In the genomic region with DNA sequence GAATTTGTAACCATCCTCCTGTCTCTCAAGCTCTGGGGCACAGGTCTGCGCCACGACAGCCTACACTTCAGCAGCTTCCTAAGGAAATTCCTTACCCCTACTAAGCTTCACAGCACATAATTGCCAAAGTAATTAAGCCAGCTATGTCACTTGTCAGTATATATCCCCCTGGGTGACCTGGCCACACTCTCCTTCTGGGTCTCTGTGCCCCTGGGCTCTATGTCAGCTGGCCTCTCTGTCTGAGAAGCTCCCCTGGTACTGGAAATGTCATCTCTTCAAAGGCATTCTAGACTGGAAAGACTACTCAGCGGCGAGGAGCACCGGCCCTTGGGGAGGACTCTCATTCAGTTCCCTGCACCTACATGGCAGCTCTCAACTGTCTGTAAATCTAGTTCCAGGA, we compare ENCODE assay signal across 9 mouse cellular contexts. TPM values are rescaled to one million over a fixed set of nuclear protein-coding genes. Genes with fewer than 3 reads are reported as not detected.
DNase-seq lines count a peak whose midpoint lies in the region; ATAC-seq lines count a peak whose summit lies in the region.
"Had no signal": no experiment of that assay in that cellular context is flagged by ENCODE, and none has a peak within 500 bp of the region (broad histone marks: within the 10 kb centered on the region; RNA-seq: fewer than 3 reads in every experiment).

No protein-coding gene starts in this region.

- WGBS in kidney, embryonic 15.5 days, result 70% methylated on average over 5 of the region's 5 CpGs
- 85% methylated on average over 5 of the region's 5 CpGs for WGBS in forebrain, embryonic 11.5 days
- WGBS in hindbrain, embryonic 13.5 days, result 54% methylated on average over 5 of the region's 5 CpGs
- WGBS in midbrain, embryonic 14.5 days, result 69% methylated on average over 5 of the region's 5 CpGs

- no peak overlapping the region for H3K9ac ChIP-seq in kidney, embryonic 15.5 days
- H3K9ac ChIP-seq in forebrain, embryonic 11.5 days (ENCODE audit: low read length), result peak overlapping the region; percentile 97
- peak overlapping the region; percentile 96 for H3K9ac ChIP-seq in hindbrain, embryonic 13.5 days
- no peak overlapping the region for H3K9ac ChIP-seq in midbrain, embryonic 14.5 days (replicated peaks; ENCODE audit: low read length)

- peak overlapping the region; percentile 97 for H3K27ac ChIP-seq in kidney, embryonic 15.5 days
- H3K27ac ChIP-seq in forebrain, embryonic 11.5 days (ENCODE audit: low read depth, low read length), result no peak overlapping the region
- peak overlapping the region; percentile 99 for H3K27ac ChIP-seq in hindbrain, embryonic 13.5 days
- H3K27ac ChIP-seq in midbrain, embryonic 14.5 days (replicated peaks; ENCODE audit: low read depth, low read length), result no peak overlapping the region

- peaks cover 19% of the 10 kb centered on the region for H3K36me3 ChIP-seq in kidney, embryonic 15.5 days
- no peaks in the 10 kb centered on the region; the same call in none of the 2 replicates for H3K36me3 ChIP-seq in forebrain, embryonic 11.5 days (ENCODE audit: control insufficient read depth, insufficient read depth, low read length)
- H3K36me3 ChIP-seq in hindbrain, embryonic 13.5 days, result peaks cover 18% of the 10 kb centered on the region
- H3K36me3 ChIP-seq in midbrain, embryonic 14.5 days (ENCODE audit: control insufficient read depth, insufficient read depth, low read length), result peaks cover 20% of the 10 kb centered on the region

- peak overlapping the region; percentile 82 for H3K4me3 ChIP-seq in kidney, embryonic 15.5 days (replicated peaks)
- H3K4me3 ChIP-seq in forebrain, embryonic 11.5 days (ENCODE audit: low read depth, low read length), result peak overlapping the region; percentile 77; the same call in 1 of the 2 replicates
- peak overlapping the region; percentile 77; the same call in 1 of the 2 replicates for H3K4me3 ChIP-seq in hindbrain, embryonic 13.5 days
- no peak overlapping the region; the same call in 1 of the 2 replicates for H3K4me3 ChIP-seq in midbrain, embryonic 14.5 days (replicated peaks; ENCODE audit: low read depth, low read length)

- H3K27me3 ChIP-seq in kidney, embryonic 15.5 days, result no peaks in the 10 kb centered on the region
- no peaks in the 10 kb centered on the region for H3K27me3 ChIP-seq in forebrain, embryonic 11.5 days (ENCODE audit: control insufficient read depth, insufficient read depth, low read length)
- no peaks in the 10 kb centered on the region for H3K27me3 ChIP-seq in hindbrain, embryonic 13.5 days
- H3K27me3 ChIP-seq in midbrain, embryonic 14.5 days (ENCODE audit: control insufficient read depth, insufficient read depth, low read length), result no peaks in the 10 kb centered on the region

- ATAC-seq in kidney, embryonic 15.5 days (replicated peaks; ENCODE audit: low FRiP score), result no peak
- ATAC-seq in forebrain, embryonic 11.5 days (replicated peaks; ENCODE audit: low FRiP score), result no peak
- ATAC-seq in hindbrain, embryonic 13.5 days (ENCODE audit: low FRiP score), result no peak
- no peak for ATAC-seq in midbrain, embryonic 14.5 days (ENCODE audit: low FRiP score, low TSS enrichment)

- peaks cover 59% of the 10 kb centered on the region for H3K4me1 ChIP-seq in kidney, embryonic 15.5 days
- H3K4me1 ChIP-seq in forebrain, embryonic 11.5 days (replicated peaks; ENCODE audit: control insufficient read depth, insufficient read depth, low read length), result peaks cover 13% of the 10 kb centered on the region; the same call in 1 of the 2 replicates
- H3K4me1 ChIP-seq in hindbrain, embryonic 13.5 days (replicated peaks), result peaks cover 59% of the 10 kb centered on the region
- peaks cover 30% of the 10 kb centered on the region for H3K4me1 ChIP-seq in midbrain, embryonic 14.5 days (ENCODE audit: control insufficient read depth, insufficient read depth, low read length)

- DNase-seq in kidney, adult 18-20 months, result no peak
- no peak for DNase-seq in forebrain, embryonic 11.5 days (ENCODE audit: low spot score)
- DNase-seq in midbrain, embryonic 14.5 days, result no peak
- DNase-seq in urinary bladder, postnatal 4 days (ENCODE audit: low spot score in 2 of 2), result no peak
- DNase-seq in layer of hippocampus, adult 8-10 months (ENCODE audit: low spot score in 2 of 2), result no peak
- DNase-seq in spleen, postnatal 10 days (ENCODE audit: low spot score in 2 of 2), result no peak

- H3K4me2 ChIP-seq in kidney, embryonic 15.5 days, result peak overlapping the region; percentile 97
- peak overlapping the region; percentile 95 for H3K4me2 ChIP-seq in forebrain, embryonic 11.5 days (ENCODE audit: low read depth, low read length, severe bottlenecking)
- H3K4me2 ChIP-seq in hindbrain, embryonic 13.5 days, result peak overlapping the region; percentile 90
- peak overlapping the region; percentile 97 for H3K4me2 ChIP-seq in midbrain, embryonic 14.5 days (ENCODE audit: low read length)

- H3K9me3 ChIP-seq in kidney, embryonic 15.5 days (replicated peaks), result no peaks in the 10 kb centered on the region
- no peaks in the 10 kb centered on the region for H3K9me3 ChIP-seq in forebrain, embryonic 11.5 days (ENCODE audit: control insufficient read depth, low read length)
- no peaks in the 10 kb centered on the region for H3K9me3 ChIP-seq in hindbrain, embryonic 13.5 days
- no peaks in the 10 kb centered on the region for H3K9me3 ChIP-seq in midbrain, embryonic 14.5 days (ENCODE audit: control insufficient read depth, low read length)

RNA-seq across cellular contexts. Expression of a gene that starts 1.6 kb away (rescaled TPM):
- polyA plus RNA-seq in kidney, embryonic 15.5 days (2015; fragmentation: Nextera tagmentation; extraction: Ambion mirVana), result 132 and 144 TPM in 2 replicates
- 141 and 154 TPM in 2 replicates for polyA plus RNA-seq in forebrain, embryonic 11.5 days (2014; fragmentation: Nextera tagmentation; extraction: Ambion mirVana)
- 216 and 227 TPM in 2 replicates for polyA plus RNA-seq in hindbrain, embryonic 13.5 days (2015; fragmentation: Nextera tagmentation; extraction: Ambion mirVana)
- 155 and 157 TPM in 2 replicates for polyA plus RNA-seq in midbrain, embryonic 14.5 days (2014; fragmentation: Nextera tagmentation; extraction: Ambion mirVana)
- total RNA-seq in layer of hippocampus, adult 8-10 months (2022), result 10 to 100 TPM; 47.2 to 57.7 (median 52.1) TPM

RNA-seq across cellular contexts. Expression of a gene that starts 2.3 kb away (rescaled TPM):
- 15.9 and 17.1 TPM in 2 replicates for polyA plus RNA-seq in kidney, embryonic 15.5 days (2015; fragmentation: Nextera tagmentation; extraction: Ambion mirVana)
- polyA plus RNA-seq in forebrain, embryonic 11.5 days (2014; fragmentation: Nextera tagmentation; extraction: Ambion mirVana), result 20.0 and 27.7 TPM in 2 replicates
- 13.4 and 14.1 TPM in 2 replicates for polyA plus RNA-seq in hindbrain, embryonic 13.5 days (2015; fragmentation: Nextera tagmentation; extraction: Ambion mirVana)
- polyA plus RNA-seq in midbrain, embryonic 14.5 days (2014; fragmentation: Nextera tagmentation; extraction: Ambion mirVana), result 13.1 and 14.2 TPM in 2 replicates
- 10 to 100 TPM; 20.6 to 29.8 (median 26.7) TPM for total RNA-seq in layer of hippocampus, adult 8-10 months (2022)

RNA-seq across cellular contexts. Expression of a gene that starts 7.7 kb away (rescaled TPM):
- 56.3 and 58.9 TPM in 2 replicates for polyA plus RNA-seq in kidney, embryonic 15.5 days (2015; fragmentation: Nextera tagmentation; extraction: Ambion mirVana)
- 37.1 and 39.0 TPM in 2 replicates for polyA plus RNA-seq in forebrain, embryonic 11.5 days (2014; fragmentation: Nextera tagmentation; extraction: Ambion mirVana)
- 21.5 and 25.7 TPM in 2 replicates for polyA plus RNA-seq in hindbrain, embryonic 13.5 days (2015; fragmentation: Nextera tagmentation; extraction: Ambion mirVana)
- 22.4 and 22.6 TPM in 2 replicates for polyA plus RNA-seq in midbrain, embryonic 14.5 days (2014; fragmentation: Nextera tagmentation; extraction: Ambion mirVana)
- total RNA-seq in layer of hippocampus, adult 8-10 months (2022), result 10 to 100 TPM; 23.7 to 30.1 (median 28.2) TPM

RNA-seq across cellular contexts. Expression of a gene that starts 12.3 kb away (rescaled TPM):
- 31.5 and 33.7 TPM in 2 replicates for polyA plus RNA-seq in kidney, embryonic 15.5 days (2015; fragmentation: Nextera tagmentation; extraction: Ambion mirVana)
- polyA plus RNA-seq in forebrain, embryonic 11.5 days (2014; fragmentation: Nextera tagmentation; extraction: Ambion mirVana), result 17.8 and 23.0 TPM in 2 replicates
- 15.9 and 16.6 TPM in 2 replicates for polyA plus RNA-seq in hindbrain, embryonic 13.5 days (2015; fragmentation: Nextera tagmentation; extraction: Ambion mirVana)
- 5.0 and 8.8 TPM in 2 replicates for polyA plus RNA-seq in midbrain, embryonic 14.5 days (2014; fragmentation: Nextera tagmentation; extraction: Ambion mirVana)
- 10 to 100 TPM; 75.6 to 85.0 (median 80.3) TPM for total RNA-seq in layer of hippocampus, adult 8-10 months (2022)
- total RNA-seq: neutrophil, adult 5-6 weeks had no signal

RNA-seq across cellular contexts. Expression of a gene that starts 14.1 kb away (rescaled TPM):
- polyA plus RNA-seq in kidney, embryonic 15.5 days (2015; fragmentation: Nextera tagmentation; extraction: Ambion mirVana), result 134 and 147 TPM in 2 replicates
- polyA plus RNA-seq in forebrain, embryonic 11.5 days (2014; fragmentation: Nextera tagmentation; extraction: Ambion mirVana), result 116 and 123 TPM in 2 replicates
- 123 TPM in 2 replicates for polyA plus RNA-seq in hindbrain, embryonic 13.5 days (2015; fragmentation: Nextera tagmentation; extraction: Ambion mirVana)
- polyA plus RNA-seq in midbrain, embryonic 14.5 days (2014; fragmentation: Nextera tagmentation; extraction: Ambion mirVana), result 120 and 139 TPM in 2 replicates
- 10 to 100 TPM; 52.2 to 63.0 (median 61.9) TPM for total RNA-seq in layer of hippocampus, adult 8-10 months (2022)

Comparison
In these comparisons a context has a peak if more than half of its experiments do, and no peak if none do; other contexts are left out.
1. H3K27ac ChIP-seq: peak in kidney, embryonic 15.5 days (single experiment) and hindbrain, embryonic 13.5 days (single experiment); none in forebrain, embryonic 11.5 days (single experiment) and midbrain, embryonic 14.5 days (single experiment).
2. H3K9ac ChIP-seq: peak in forebrain, embryonic 11.5 days (single experiment) and hindbrain, embryonic 13.5 days (single experiment); none in kidney, embryonic 15.5 days (single experiment) and midbrain, embryonic 14.5 days (single experiment).
3. Peak in every context shown above with its lines, with median percentiles within 50 percentile points of each other: H3K4me2 ChIP-seq.